Comparison of ENCODE assay signal across 17 mouse cellular contexts in the genomic region with DNA sequence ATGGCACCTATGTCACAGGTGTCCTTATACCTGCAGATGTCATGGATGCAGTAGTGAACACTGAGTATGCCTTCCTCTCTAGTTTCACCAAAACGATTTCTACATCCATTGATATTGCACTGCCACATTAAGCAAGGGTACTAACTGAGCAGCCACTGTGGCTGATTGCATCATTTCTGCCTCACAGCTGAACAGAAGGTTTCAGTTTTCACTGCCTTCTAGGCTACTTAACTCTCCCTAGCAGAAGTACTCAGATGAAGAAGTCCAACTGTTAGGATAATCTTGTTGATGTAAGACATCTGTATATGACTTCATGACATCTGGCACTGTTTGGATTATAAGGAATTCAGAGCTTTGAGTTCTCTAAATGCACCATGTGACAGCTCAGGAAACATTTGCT.
DNase-seq lines count a peak whose midpoint lies in the region; ATAC-seq and TF ChIP-seq lines count a peak whose summit lies in the region.
"Had no signal": no experiment of that assay in that cellular context is flagged by ENCODE, and none has a peak within 500 bp of the region (broad histone marks: within the 10 kb centered on the region; RNA-seq: fewer than 3 reads in every experiment).

No protein-coding gene starts in this region.

- 62% methylated on average over 1 of the region's 1 CpGs for WGBS in intestine, embryonic 15.5 days
- WGBS in intestine, postnatal 0 days: 73% methylated on average over 1 of the region's 1 CpGs
- 40% methylated on average over 1 of the region's 1 CpGs for WGBS in lung, embryonic 15.5 days
- 52% methylated on average over 1 of the region's 1 CpGs for WGBS in limb, embryonic 13.5 days
- 46% methylated on average over 1 of the region's 1 CpGs for WGBS in stomach, embryonic 15.5 days
- 94% methylated on average over 1 of the region's 1 CpGs for WGBS in hindbrain, embryonic 14.5 days

- no peak for TF ChIP-seq CTCF in intestine, postnatal 0 days (IDR thresholded peaks at IDR 0.05; ENCODE audit: low read depth)

- H3K4me1 ChIP-seq in intestine, embryonic 15.5 days (replicated peaks): no peaks in the 10 kb centered on the region
- no peaks in the 10 kb centered on the region for H3K4me1 ChIP-seq in intestine, postnatal 0 days (replicated peaks; ENCODE audit: control insufficient read depth, insufficient read depth, low read length)
- no peaks in the 10 kb centered on the region for H3K4me1 ChIP-seq in lung, embryonic 15.5 days
- H3K4me1 ChIP-seq in limb, embryonic 13.5 days: no peaks in the 10 kb centered on the region
- no peaks in the 10 kb centered on the region for H3K4me1 ChIP-seq in stomach, embryonic 15.5 days
- no peaks in the 10 kb centered on the region for H3K4me1 ChIP-seq in hindbrain, embryonic 14.5 days (replicated peaks; ENCODE audit: control insufficient read depth, insufficient read depth, low read length)
- H3K4me1 ChIP-seq: hindbrain, embryonic 12.5 days; midbrain, embryonic 13.5 days had no signal

- H3K9me3 ChIP-seq in intestine, embryonic 15.5 days: no peaks in the 10 kb centered on the region
- peaks cover 2% of the 10 kb centered on the region; the same call in 1 of the 2 replicates for H3K9me3 ChIP-seq in intestine, postnatal 0 days (ENCODE audit: control insufficient read depth)
- peaks cover 3% of the 10 kb centered on the region; the same call in 1 of the 2 replicates for H3K9me3 ChIP-seq in lung, embryonic 15.5 days
- peaks cover 6% of the 10 kb centered on the region; the same call in 1 of the 2 replicates for H3K9me3 ChIP-seq in limb, embryonic 13.5 days
- H3K9me3 ChIP-seq in stomach, embryonic 15.5 days: no peaks in the 10 kb centered on the region
- peaks cover 7% of the 10 kb centered on the region; the same call in 1 of the 2 replicates for H3K9me3 ChIP-seq in hindbrain, embryonic 14.5 days (ENCODE audit: control insufficient read depth, low read length)

- DNase-seq in lung, postnatal 14 days: no peak
- no peak for DNase-seq in urinary bladder, adult 18-20 months (ENCODE audit: low spot score in 2 of 2)
- DNase-seq in hindbrain, embryonic 14.5 days (ENCODE audit: low spot score): no peak
- DNase-seq: cerebellum, adult 8-10 months; kidney, adult 2 months; right cerebral cortex, postnatal 4 days; thymus, postnatal 4 days had no signal

- H3K36me3 ChIP-seq in intestine, embryonic 15.5 days: no peaks in the 10 kb centered on the region
- H3K36me3 ChIP-seq in intestine, postnatal 0 days (ENCODE audit: control insufficient read depth, insufficient read depth): no peaks in the 10 kb centered on the region
- H3K36me3 ChIP-seq in lung, embryonic 15.5 days: no peaks in the 10 kb centered on the region
- H3K36me3 ChIP-seq in limb, embryonic 13.5 days: no peaks in the 10 kb centered on the region
- H3K36me3 ChIP-seq in stomach, embryonic 15.5 days: no peaks in the 10 kb centered on the region
- no peaks in the 10 kb centered on the region for H3K36me3 ChIP-seq in hindbrain, embryonic 14.5 days (replicated peaks; ENCODE audit: control insufficient read depth, insufficient read depth)
- H3K36me3 ChIP-seq: hindbrain, embryonic 12.5 days; midbrain, embryonic 13.5 days had no signal

- no peak overlapping the region for H3K4me2 ChIP-seq in intestine, embryonic 15.5 days (replicated peaks)
- H3K4me2 ChIP-seq in intestine, postnatal 0 days (replicated peaks; ENCODE audit: low read depth): no peak overlapping the region
- no peak overlapping the region for H3K4me2 ChIP-seq in lung, embryonic 15.5 days
- H3K4me2 ChIP-seq in limb, embryonic 13.5 days (replicated peaks): no peak overlapping the region
- no peak overlapping the region for H3K4me2 ChIP-seq in stomach, embryonic 15.5 days
- no peak overlapping the region for H3K4me2 ChIP-seq in hindbrain, embryonic 14.5 days (replicated peaks)
- H3K4me2 ChIP-seq: hindbrain, embryonic 12.5 days; midbrain, embryonic 13.5 days had no signal

- peak; percentile 61; the same call in 1 of the 2 replicates for ATAC-seq in intestine, embryonic 15.5 days
- no peak for ATAC-seq in intestine, postnatal 0 days
- ATAC-seq in lung, embryonic 15.5 days (ENCODE audit: borderline replicate concordance, extremely low read depth, low FRiP score, low TSS enrichment): peak; percentile 76; the same call in 1 of the 2 replicates
- ATAC-seq in limb, embryonic 13.5 days (ENCODE audit: low FRiP score, low read depth): peak; percentile 57; the same call in 1 of the 2 replicates
- no peak for ATAC-seq in stomach, embryonic 15.5 days (ENCODE audit: insufficient read depth, low FRiP score, low read depth)
- no peak for ATAC-seq in hindbrain, embryonic 14.5 days (ENCODE audit: low FRiP score)
- ATAC-seq: forebrain, embryonic 16.5 days; midbrain, embryonic 13.5 days; Patski had no signal

- H3K27ac ChIP-seq in intestine, embryonic 15.5 days: no peak overlapping the region
- H3K27ac ChIP-seq in intestine, postnatal 0 days (ENCODE audit: low read depth, low read length): no peak overlapping the region
- no peak overlapping the region for H3K27ac ChIP-seq in lung, embryonic 15.5 days
- H3K27ac ChIP-seq in limb, embryonic 13.5 days: no peak overlapping the region
- H3K27ac ChIP-seq in stomach, embryonic 15.5 days: peak overlapping the region; percentile 21; the same call in 1 of the 2 replicates
- no peak overlapping the region for H3K27ac ChIP-seq in hindbrain, embryonic 14.5 days
- H3K27ac ChIP-seq: hindbrain, embryonic 12.5 days; macrophage; midbrain, embryonic 13.5 days had no signal

- H3K4me3 ChIP-seq in intestine, embryonic 15.5 days (replicated peaks): no peak overlapping the region
- H3K4me3 ChIP-seq in intestine, postnatal 0 days (ENCODE audit: low read depth, low read length): no peak overlapping the region
- no peak overlapping the region for H3K4me3 ChIP-seq in lung, embryonic 15.5 days
- no peak overlapping the region for H3K4me3 ChIP-seq in limb, embryonic 13.5 days
- H3K4me3 ChIP-seq in stomach, embryonic 15.5 days (replicated peaks): no peak overlapping the region
- no peak overlapping the region for H3K4me3 ChIP-seq in hindbrain, embryonic 14.5 days (replicated peaks; ENCODE audit: low read length)
- H3K4me3 ChIP-seq: hindbrain, embryonic 12.5 days; midbrain, embryonic 13.5 days had no signal

- H3K9ac ChIP-seq in intestine, embryonic 15.5 days: no peak overlapping the region
- H3K9ac ChIP-seq in intestine, postnatal 0 days (ENCODE audit: low read depth, low read length): no peak overlapping the region
- H3K9ac ChIP-seq in lung, embryonic 15.5 days: no peak overlapping the region
- H3K9ac ChIP-seq in limb, embryonic 13.5 days: no peak overlapping the region
- H3K9ac ChIP-seq in stomach, embryonic 15.5 days: no peak overlapping the region
- H3K9ac ChIP-seq in hindbrain, embryonic 14.5 days: no peak overlapping the region
- H3K9ac ChIP-seq: hindbrain, embryonic 12.5 days; midbrain, embryonic 13.5 days had no signal

- H3K27me3 ChIP-seq in intestine, embryonic 15.5 days (replicated peaks): no peaks in the 10 kb centered on the region
- no peaks in the 10 kb centered on the region for H3K27me3 ChIP-seq in intestine, postnatal 0 days (replicated peaks; ENCODE audit: control insufficient read depth, insufficient read depth, low read length)
- no peaks in the 10 kb centered on the region for H3K27me3 ChIP-seq in lung, embryonic 15.5 days
- H3K27me3 ChIP-seq in limb, embryonic 13.5 days: no peaks in the 10 kb centered on the region
- H3K27me3 ChIP-seq in stomach, embryonic 15.5 days (replicated peaks): no peaks in the 10 kb centered on the region
- no peaks in the 10 kb centered on the region for H3K27me3 ChIP-seq in hindbrain, embryonic 14.5 days (ENCODE audit: control insufficient read depth, insufficient read depth, low read length)
- H3K27me3 ChIP-seq: hindbrain, embryonic 12.5 days; midbrain, embryonic 13.5 days; Patski had no signal

Comparison
In these comparisons a context has a peak if more than half of its experiments do, and no peak if none do; other contexts are left out.
1. ATAC-seq: peak in intestine, embryonic 15.5 days (single experiment), lung, embryonic 15.5 days (single experiment) and limb, embryonic 13.5 days (single experiment); none in intestine, postnatal 0 days (single experiment), stomach, embryonic 15.5 days (single experiment) and hindbrain, embryonic 14.5 days (single experiment).